Mouse (Mus musculus) CH12F3 (cell line): ENCODE data around the gene 2700097O09Rik.
"Not testable (repeated sequence)": the region's sequence is repeated elsewhere in the genome, so short reads cannot be mapped to it uniquely, and the experiment has no call there.

ENCODE experiments used
- in situ Hi-C: fragments of 300-500 bp; cut with MboI; formaldehyde crosslinking; loops from 2 replicates; pipeline ENCODE4 v1.14.3; 2020; ENCODE audit warnings: low sequenced_read_pairs

2700097O09Rik gene

DNA sequence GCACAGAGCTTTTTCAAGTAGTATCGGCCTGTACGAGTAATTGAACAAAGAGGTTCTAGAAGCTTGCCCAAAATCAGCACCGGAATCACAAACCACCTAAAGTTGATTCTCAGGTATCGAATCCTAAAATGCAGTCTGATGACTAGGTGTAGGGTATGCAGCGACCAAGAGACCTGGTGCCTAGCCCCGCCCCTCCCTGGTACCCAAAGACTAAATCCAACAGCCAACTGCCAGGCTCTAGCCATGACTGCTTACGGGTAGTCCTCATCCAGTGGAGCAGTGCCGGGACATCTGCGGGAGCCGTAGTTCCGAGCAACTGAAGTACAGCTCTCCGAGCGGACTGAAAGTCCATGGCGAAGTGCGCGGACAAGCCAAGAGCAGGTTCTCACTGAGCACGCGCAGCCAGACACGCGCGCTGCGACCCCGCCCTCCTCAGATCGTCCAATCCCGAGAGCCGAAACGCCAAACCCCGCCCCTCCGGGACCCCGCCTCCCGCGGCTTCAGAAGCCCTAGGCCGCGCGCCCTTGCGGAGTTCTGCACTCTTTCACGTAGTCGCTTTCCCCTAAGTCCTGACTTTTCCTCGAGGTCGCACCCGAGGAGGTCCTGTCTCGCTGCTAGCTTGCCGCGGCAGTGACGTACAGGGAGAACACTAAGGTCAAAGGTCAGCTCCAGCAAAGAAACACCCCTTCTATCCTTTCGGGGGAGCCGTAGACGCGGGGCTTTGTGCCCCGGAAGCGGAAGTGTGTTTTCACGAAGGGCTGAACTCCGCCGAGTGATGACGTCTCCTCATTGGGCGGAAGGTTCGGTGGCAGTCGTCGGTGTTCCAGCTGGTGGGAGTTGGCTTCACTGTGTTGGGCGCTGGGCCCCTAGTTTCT is at the start of gene 2700097O09Rik, which contains the start of gene Srp54a:
Gene 2700097O09Rik, minus strand, starts transcription at position 385 of the 875 bp plus-strand sequence.
Gene Srp54a, plus strand, starts transcription at position 537 of the 875 bp plus-strand sequence.
- in situ Hi-C loops: not testable (repeated sequence)

DNA sequence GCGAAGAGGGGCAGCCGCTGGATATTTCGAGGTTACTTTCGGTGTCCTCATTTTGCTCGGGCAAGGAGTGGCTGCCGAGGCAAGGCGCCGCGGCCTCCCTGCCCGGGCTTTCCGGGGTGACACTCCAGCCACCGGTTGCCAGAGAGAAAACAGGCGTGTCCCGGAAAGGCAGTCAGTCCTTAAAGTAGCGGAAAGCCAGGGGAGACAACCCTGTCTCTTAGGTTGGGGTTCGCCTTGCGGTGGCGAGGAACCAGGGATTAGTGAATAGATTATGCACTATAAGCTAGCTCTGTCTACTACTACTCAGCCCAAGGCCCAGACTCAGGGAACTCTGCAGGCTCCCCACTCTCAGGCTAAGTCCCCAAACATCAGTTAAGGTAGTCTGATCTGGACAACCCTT is 44.8 kb upstream of the 2700097O09Rik start:
- in situ Hi-C loops: not testable (repeated sequence)

DNA sequence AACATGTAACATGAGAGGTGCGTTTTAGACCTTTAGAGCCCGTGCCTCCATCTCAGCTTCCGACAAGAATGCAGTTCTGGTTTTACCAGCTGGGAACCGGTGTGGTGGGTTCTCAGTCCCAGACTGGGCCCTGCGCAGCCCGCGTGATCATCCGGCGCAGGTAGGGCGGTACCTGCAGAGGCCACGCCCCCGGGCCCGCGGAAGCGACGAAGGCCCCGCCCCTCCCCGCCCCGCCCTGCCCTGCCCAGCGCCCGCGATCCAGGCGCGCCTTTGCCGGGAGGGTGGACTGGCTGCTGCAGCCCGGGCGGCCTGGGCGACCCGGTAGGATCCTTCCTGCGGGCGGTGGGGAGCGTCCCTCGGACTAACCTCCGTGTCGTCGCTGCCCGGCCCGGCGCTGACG is 44.3 kb upstream of the 2700097O09Rik start, which contains the start of gene Fam177a:
Gene Fam177a, plus strand, starts transcription at position 228 of the 400 bp plus-strand sequence.
- in situ Hi-C loops: not testable (repeated sequence)

DNA sequence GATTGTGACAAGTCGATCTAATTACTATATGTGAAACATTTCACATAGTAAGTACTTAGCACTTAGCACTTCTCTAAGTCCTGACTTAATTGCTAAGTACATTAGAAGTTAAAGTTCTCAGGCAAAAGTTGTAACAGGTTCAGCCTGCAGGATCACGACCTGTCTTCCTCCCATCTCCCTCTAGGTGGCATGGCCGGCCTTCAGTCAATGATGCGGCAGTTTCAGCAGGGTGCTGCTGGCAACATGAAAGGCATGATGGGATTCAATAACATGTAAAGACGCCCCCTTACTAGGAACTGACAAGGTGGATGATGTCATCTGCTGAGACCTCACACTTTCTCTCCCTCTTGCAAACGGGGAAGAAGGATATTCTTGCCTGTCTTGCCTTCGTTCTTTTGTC is 32.7 kb upstream of the 2700097O09Rik start:
- in situ Hi-C loops: not testable (repeated sequence)

DNA sequence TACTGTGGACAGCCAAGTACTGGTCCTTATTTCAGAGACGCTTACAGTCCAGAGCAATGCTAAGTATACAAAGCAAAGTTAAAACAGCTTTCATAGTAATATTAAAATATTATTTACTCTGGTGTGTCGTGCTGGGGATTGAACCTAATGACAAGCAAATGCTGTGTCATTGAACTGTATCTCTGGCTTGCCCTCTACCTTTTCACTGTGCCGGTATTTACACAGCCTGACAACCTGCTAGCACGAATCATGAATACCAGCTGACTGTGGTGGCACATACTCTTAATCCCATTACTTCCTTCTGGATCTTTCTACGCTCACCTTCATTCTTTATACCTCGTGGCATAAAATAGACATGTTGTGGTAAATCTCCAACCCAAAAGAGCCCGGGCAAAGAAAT is 12.2 kb upstream of the 2700097O09Rik start:
- in situ Hi-C loops: not testable (repeated sequence)

DNA sequence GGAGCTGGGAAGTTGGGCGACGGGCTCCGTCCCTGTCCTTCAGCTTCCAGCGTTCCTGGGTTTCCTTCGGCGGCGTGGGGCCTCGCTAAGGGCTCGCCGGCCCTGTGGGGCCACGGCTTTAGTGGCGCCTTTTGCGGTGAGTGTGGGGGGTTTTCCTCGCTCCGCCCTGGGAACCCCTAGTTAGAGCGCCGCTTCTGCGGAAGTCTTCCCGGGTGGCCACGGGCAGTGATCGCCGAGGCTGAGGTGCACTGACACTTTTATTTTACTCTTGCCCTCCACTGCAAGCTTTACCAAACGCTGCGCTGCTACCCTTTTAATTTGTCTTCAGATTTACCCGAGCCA is 662 bp upstream of the 2700097O09Rik start:
- in situ Hi-C loops: not testable (repeated sequence)

DNA sequence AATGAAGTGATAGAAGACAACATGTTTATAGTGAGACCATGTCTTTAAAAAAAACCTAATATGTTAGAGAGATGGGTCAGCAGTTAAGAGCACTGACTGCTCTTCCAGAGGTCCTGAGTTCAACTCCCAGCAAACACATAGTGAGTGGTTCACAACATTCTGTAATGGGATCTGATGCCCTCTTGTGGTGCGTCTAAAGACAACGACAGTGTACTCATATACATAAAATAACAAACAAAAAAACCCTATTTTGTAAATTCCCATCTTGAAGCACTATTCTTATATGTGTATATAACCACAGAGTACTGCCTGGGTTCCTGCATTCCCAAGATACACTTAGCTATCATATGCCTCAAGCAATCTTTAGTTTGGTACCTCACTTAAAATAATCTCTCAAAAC is 1.2 kb downstream of the 2700097O09Rik start:
- in situ Hi-C loops: not testable (repeated sequence)

DNA sequence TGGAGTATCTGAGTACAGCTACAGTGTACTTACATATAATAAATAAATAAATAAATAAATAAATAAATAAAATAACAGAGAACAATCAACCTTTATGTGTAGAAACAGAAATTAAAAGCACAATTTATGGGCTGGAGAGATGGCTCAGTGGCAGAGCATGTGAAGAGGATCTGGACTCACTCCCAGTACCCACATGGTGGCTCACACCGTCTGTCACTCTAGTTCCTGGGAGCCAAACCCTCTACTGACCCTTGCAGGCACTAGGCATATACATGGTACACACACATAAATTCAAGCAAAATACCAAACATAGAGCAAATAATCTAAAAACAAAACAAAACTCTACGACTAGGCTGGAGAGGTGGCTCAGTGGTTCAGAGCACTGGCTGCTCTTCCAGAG is 4.6 kb downstream of the 2700097O09Rik start:
- in situ Hi-C loops: no loop called here

DNA sequence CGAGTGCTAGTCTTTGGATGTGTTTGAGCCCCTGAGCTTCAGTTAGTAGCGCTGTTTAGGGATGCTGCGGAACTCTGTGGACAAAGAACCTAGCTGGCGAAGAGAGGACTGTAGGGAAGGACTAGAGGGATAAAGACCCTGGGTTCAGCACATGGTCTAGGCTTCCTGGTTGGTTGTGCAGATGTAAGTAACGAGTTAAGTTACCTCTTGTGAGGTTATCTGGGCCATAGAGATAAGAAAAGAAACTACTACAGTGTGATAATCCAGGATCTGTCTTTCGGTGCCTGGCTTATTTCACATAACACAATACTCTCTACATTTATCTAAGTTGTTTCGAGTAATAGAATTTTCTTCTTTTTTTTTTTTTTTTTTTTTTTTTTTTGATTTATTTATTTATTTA is 6.2 kb downstream of the 2700097O09Rik start:
- in situ Hi-C loops: no loop called here

DNA sequence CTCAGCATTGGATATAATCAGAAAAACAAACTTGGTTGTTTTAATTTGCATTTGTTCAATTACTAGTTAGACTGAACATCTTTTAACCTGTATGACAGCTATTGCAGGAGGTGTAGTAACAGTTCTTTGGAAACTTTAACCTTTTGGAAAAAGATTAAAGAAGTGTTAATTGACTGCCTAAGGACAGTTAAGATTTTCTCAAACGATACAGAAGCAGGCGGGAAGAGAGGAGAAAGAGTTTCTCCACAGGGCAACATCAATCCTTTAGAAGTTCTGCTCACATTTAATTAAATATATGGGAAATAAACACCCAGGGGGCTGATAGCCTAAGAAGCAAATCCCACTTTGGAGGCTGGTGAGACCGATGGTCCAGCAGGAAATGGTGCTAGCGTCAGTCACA is 7.4 kb downstream of the 2700097O09Rik start:
- in situ Hi-C loops: no loop called here

DNA sequence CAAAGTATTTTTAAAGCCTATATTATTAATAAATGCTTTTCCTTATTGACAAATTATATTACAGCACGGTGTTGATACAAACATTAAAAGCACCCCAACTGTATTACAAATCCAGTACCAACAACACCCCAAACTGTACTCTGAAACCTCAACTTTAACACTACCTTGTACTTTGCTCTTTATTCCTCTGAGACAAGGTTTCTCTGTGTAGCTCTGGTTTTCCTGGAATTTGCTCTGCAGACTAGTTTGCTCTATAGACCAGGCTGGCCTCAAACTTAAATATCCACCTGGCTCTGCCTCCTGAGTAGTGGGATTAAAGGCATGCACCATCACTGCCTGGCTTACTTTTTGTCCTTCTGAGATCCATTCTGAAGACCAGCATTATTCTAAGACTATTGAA is 17.8 kb downstream of the 2700097O09Rik start:
- in situ Hi-C loops: no loop called here

DNA sequence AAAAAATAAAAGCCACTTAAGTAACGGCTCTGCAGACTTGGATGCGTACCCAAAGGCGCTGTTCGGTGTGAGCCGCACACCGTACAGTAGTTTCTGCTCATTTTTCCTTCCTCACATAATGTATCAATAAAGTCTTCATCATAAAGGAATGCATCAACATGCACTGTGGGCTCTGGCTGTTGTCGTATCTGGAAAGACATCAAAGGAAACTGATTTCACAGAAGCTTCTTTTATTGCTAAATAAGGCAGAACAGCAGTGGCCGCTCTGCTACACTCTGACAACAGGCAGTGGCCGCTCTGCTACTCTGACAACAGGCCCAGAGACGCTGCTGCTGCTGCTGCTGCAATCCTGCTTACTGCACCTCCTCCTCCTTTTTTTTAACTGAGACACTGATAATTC is 18.9 kb downstream of the 2700097O09Rik start:
- in situ Hi-C loops: no loop called here

DNA sequence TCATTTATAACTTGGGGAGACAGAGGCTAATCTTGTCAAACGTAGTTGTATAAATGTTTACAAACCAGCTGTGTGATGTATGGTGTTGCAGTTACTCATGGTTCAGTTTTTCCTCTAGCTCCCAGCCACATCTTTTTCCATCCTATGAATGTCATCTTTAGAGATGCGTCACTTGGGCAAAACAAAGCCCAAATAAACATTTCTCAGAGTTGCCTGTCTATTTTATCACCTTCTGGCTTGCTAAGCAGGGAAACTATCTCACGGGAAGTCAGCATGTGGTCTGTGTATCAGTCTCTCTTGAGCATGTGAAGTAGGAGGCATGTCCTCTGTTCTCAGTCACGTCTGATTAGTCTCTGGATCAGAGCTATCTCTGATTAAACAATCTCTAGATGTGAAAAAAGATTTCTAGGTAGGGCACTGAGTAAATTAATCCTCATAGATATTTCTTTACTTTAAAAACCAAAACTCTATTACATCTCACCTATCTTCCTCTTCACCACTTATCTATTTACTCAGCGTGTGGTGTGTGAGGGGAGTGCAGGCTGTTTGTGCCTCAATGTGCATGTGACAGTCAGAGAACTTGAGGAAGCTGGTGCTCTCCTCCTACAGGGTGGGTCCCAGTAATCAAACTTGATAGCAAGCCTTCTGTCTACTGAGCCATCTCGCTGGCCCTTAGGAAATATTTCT is 19.6 kb downstream of the 2700097O09Rik start:
- in situ Hi-C loops: no loop called here

DNA sequence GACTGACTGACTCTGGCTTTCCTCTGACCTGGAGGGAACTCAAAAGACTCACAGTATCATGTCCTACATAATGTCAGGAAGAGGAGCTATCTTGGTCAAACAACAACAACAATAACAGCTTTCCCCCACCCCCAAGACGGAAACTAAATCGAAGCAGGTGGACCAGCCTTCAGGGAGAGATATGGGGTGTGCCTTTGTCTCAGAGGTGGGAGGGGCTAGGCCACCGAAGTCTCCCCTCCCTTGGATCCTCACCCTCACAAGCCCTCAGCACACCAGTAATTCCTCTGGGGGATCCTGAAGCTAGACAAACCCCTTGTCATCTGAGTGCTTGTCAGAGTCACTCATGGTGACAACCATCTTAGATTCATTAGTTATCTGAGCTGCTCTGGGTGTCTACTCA is 20.1 kb downstream of the 2700097O09Rik start:
- in situ Hi-C loops: no loop called here

DNA sequence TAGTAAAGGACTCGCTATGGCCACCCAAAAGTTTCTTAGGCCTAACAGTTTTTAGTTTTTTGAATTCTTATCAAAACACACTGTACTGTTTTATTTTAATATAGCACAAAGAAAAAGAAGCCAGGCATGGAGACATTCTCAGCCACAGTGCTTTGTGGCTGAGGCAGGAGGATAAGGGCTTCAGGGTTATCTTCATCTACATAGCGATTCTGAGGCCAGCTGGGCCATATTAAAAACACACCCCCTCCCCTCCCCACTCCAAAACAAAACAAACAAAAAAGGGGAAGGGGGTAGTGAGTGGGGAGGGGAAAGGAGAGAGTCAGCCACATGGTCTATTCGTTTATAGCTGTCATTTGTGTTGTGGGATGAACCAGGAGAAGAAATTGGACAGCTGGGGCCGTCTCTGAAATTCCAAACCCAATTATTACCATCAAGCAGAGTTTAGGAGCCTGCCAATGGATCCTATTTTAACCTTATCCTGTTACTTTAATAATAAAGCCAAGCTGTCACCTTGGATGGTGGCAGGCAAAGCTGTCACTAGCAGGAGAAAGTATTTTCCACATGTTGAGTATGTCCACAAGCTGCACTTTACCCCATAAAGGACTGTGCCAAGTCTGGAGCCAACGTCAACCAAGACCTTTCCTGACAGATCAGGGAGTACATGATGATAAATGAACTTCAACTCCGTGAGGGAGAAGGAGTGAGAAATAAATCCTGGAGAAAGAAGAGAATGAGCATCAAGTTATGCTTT is 20.9 kb downstream of the 2700097O09Rik start:
- in situ Hi-C loops: no loop called here

DNA sequence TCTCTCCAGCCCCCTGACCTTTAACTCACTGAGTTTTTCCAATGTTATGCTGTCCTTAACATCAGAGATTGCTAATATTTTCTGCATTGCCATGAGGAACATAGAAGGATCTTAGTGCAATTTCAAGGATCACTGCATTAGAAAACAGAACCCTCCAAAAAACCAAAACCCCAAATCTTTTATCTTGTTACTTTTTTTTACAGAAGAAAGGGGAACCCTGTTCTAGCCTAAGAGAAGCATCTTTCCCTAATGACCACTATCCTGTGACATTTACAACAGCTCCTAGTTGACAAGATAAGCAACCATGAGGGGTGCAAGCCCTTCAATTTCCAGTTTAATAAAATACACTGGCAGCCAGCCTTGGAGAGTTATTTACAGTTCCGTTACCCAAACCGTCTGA is 23.2 kb downstream of the 2700097O09Rik start:
- in situ Hi-C loops: no loop called here

DNA sequence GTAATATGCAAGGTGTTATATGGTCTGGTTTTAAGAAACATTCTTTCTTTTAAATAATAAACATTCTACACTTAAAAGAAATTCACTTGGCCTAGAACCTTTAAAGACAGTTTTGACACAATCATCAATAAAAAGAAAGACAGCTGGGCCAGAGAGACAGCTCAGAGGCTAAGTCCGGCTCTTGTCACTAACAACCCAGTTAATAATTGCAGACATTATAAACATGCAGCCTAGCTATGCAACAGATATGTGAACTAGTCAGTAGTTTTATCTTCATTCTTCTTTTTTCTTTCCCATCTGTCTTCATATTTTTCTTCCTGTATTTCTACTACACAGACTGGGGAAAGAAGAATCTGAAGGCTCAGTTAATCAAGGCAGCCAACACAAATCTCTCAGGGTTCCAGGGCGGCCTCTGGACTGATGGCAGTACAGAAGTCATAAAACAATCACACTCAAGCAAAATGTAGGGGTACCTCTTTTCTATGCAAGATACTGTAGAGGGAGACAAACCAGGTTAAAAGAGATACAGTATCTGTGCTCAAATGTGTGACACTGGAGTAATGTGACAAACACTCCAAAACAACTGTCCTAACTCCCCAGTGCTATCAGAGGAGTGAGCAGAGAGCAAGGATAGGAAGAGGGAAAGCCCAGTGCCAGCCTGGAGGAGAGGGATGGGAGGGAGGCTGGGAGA is 25.2 kb downstream of the 2700097O09Rik start:
- in situ Hi-C loops: no loop called here

DNA sequence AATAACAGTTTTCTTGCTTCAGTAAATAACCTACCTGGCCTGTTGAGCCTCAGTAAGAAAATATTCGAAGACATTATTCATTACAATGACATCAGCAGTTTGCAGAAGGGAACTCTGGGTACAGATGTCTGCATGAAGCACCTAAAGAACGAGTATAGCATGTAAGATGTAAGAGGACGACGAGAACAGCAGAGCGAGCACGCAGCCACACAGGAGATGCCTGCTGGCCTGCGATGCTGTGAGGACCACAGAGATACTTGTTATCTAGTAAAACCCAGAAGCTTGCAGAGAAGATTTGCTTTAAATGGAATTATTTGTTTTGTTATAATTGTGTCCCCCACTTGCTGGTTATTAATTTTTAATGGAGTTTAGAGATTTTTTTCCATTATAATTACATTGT is 26.6 kb downstream of the 2700097O09Rik start:
- in situ Hi-C loops: no loop called here

DNA sequence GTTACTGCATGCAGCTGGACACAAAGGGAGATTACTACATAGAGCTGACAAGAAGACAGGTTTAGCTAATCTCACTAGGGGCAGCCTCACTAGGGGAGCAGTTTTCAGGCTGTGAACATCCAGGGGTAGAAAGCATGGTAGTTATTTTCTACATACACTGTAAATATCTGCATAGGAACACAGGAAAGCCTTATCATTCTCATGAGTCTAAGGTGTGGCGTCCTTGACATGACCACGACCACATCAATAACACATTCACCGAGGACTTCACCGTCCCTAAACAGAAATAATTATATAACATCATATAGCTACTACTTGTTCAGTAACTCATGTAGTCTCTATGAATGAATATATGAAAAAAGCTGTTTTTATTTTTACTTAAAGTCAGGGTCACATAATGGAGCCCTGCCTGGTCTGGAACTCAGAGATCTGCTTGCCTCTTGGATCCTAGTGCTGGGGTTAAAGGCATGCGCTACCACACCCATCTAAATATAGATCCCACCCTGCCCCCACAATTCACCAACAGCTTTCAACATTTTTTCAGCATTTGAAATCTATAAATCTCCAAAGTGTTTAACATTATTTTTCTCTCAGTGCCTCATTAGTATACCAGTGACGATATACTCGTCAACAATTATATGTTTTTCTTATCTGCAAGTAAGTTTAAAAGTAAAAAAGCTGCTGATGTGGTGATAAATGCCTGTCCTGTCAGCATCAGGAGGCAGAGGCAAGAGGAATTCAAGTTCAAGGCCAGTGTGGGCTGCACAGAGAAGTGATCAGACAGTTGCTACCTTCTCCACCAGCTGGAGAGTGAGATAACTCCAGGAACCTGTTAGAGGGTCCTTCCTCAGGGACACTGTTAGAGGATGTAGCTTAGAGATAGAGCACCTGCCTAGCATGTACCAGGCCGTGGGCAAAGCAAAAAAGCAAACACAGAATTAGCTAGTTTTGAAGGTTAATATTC is 28.4 kb downstream of the 2700097O09Rik start:
- in situ Hi-C loops: no loop called here
